Mouse (Mus musculus): ENCODE data around the gene Mtr. TPM values are rescaled to one million over a fixed set of nuclear protein-coding genes. Genes with fewer than 3 reads are reported as not detected.

The Mtr gene
- polyA plus RNA-seq, 1 experiment from 2014 or later: 4.1 TPM

- H3K9ac ChIP-seq (replicated peaks): no peak overlapping the region
- no peak overlapping the region for H3K4me3 ChIP-seq (ENCODE audit: low read depth, low read length)
- TF ChIP-seq CTCF (IDR thresholded peaks at IDR 0.05; ENCODE audit: low read depth): no peak
- no peak for TF ChIP-seq EP300 (IDR thresholded peaks at IDR 0.05; ENCODE audit: low read depth)
- H3K4me2 ChIP-seq (ENCODE audit: low read depth, low read length): no peak overlapping the region
- no peaks in the 10 kb centered on the region for H3K9me3 ChIP-seq (ENCODE audit: low read length)
- peaks cover 20% of the 10 kb centered on the region for H3K36me3 ChIP-seq (replicated peaks; ENCODE audit: insufficient read depth, low read length)
- no peak overlapping the region for H3K27ac ChIP-seq (ENCODE audit: low read depth)
- no peaks in the 10 kb centered on the region for H3K4me1 ChIP-seq (ENCODE audit: insufficient read depth)
- DNase-seq (no peak), ATAC-seq (no peak; the same call in 1 of the 2 replicates)
- WGBS (ENCODE audit: insufficient replicate concordance): 62% methylated on average over 3 of the region's 3 CpGs
- H3K27me3 ChIP-seq (ENCODE audit: insufficient read depth, low read length): no peaks in the 10 kb centered on the region
Measured at GRCm38 (mm10) chr13:12250496-12250895, 7.4 kb downstream of the Mtr start.

GRCm38 (mm10) chr13:12249195-12249898 is 8.6 kb downstream of the Mtr start:
- Histone ChIP-seq H3K4me2 (ENCODE audit: low read depth, low read length) (no peak overlapping the region), H3K36me3 (replicated peaks; ENCODE audit: insufficient read depth, low read length) (peaks cover 20% of the 10 kb centered on the region), H3K27ac (ENCODE audit: low read depth) (no peak overlapping the region), H3K4me1 (ENCODE audit: insufficient read depth) (no peaks in the 10 kb centered on the region), H3K9ac (replicated peaks) (no peak overlapping the region), H3K9me3 (ENCODE audit: low read length) (no peaks in the 10 kb centered on the region), H3K27me3 (ENCODE audit: insufficient read depth, low read length) (no peaks in the 10 kb centered on the region), H3K4me3 (ENCODE audit: low read depth, low read length) (no peak overlapping the region)
- ATAC-seq (peak; percentile 58), DNase-seq (no peak)
- 77% methylated on average over 8 of the region's 8 CpGs for WGBS (ENCODE audit: insufficient replicate concordance)
- no peak for TF ChIP-seq EP300 (IDR thresholded peaks at IDR 0.05; ENCODE audit: low read depth)
- TF ChIP-seq CTCF (IDR thresholded peaks at IDR 0.05; ENCODE audit: low read depth): no peak

GRCm38 (mm10) chr13:12245938-12246337 is 12.0 kb downstream of the Mtr start:
- Histone ChIP-seq H3K9me3 (ENCODE audit: low read length) (no peaks in the 10 kb centered on the region), H3K27me3 (ENCODE audit: insufficient read depth, low read length) (no peaks in the 10 kb centered on the region), H3K4me2 (ENCODE audit: low read depth, low read length) (no peak overlapping the region), H3K27ac (ENCODE audit: low read depth) (no peak overlapping the region), H3K4me3 (ENCODE audit: low read depth, low read length) (no peak overlapping the region), H3K36me3 (replicated peaks; ENCODE audit: insufficient read depth, low read length) (peaks cover 41% of the 10 kb centered on the region), H3K9ac (replicated peaks) (no peak overlapping the region), H3K4me1 (ENCODE audit: insufficient read depth) (no peaks in the 10 kb centered on the region)
- TF ChIP-seq EP300 (IDR thresholded peaks at IDR 0.05; ENCODE audit: low read depth) (no peak), CTCF (IDR thresholded peaks at IDR 0.05; ENCODE audit: low read depth) (no peak)
- ATAC-seq (no peak), DNase-seq (no peak)
- 89% methylated on average over 2 of the region's 2 CpGs for whole genome bisulfite sequencing (ENCODE audit: insufficient replicate concordance)

- Histone ChIP-seq H3K9me3 (ENCODE audit: low read length) (no peaks in the 10 kb centered on the region), H3K4me1 (ENCODE audit: insufficient read depth) (no peaks in the 10 kb centered on the region), H3K4me3 (ENCODE audit: low read depth, low read length) (no peak overlapping the region), H3K9ac (replicated peaks) (no peak overlapping the region), H3K4me2 (ENCODE audit: low read depth, low read length) (no peak overlapping the region), H3K27me3 (ENCODE audit: insufficient read depth, low read length) (no peaks in the 10 kb centered on the region), H3K36me3 (replicated peaks; ENCODE audit: insufficient read depth, low read length) (peaks cover 39% of the 10 kb centered on the region), H3K27ac (ENCODE audit: low read depth) (no peak overlapping the region)
- TF ChIP-seq CTCF (IDR thresholded peaks at IDR 0.05; ENCODE audit: low read depth) (no peak), EP300 (IDR thresholded peaks at IDR 0.05; ENCODE audit: low read depth) (no peak)
- DNase-seq (no peak), ATAC-seq (no peak)
- 84% methylated on average over 4 of the region's 4 CpGs for WGBS (ENCODE audit: insufficient replicate concordance)
Measured at GRCm38 (mm10) chr13:12243991-12244390, 13.9 kb downstream of the Mtr start.

GRCm38 (mm10) chr13:12232141-12232540 is 25.8 kb downstream of the Mtr start:
- H3K27ac ChIP-seq (ENCODE audit: low read depth): no peak overlapping the region
- no peaks in the 10 kb centered on the region for H3K9me3 ChIP-seq (ENCODE audit: low read length)
- no peak overlapping the region for H3K4me2 ChIP-seq (ENCODE audit: low read depth, low read length)
- H3K4me1 ChIP-seq (ENCODE audit: insufficient read depth): no peaks in the 10 kb centered on the region
- no peak overlapping the region for H3K9ac ChIP-seq (replicated peaks)
- TF ChIP-seq EP300 (IDR thresholded peaks at IDR 0.05; ENCODE audit: low read depth): no peak
- TF ChIP-seq CTCF (IDR thresholded peaks at IDR 0.05; ENCODE audit: low read depth): no peak
- no peak overlapping the region for H3K4me3 ChIP-seq (ENCODE audit: low read depth, low read length)
- no peak for DNase-seq
- peaks cover 54% of the 10 kb centered on the region for H3K36me3 ChIP-seq (replicated peaks; ENCODE audit: insufficient read depth, low read length)
- no peaks in the 10 kb centered on the region for H3K27me3 ChIP-seq (ENCODE audit: insufficient read depth, low read length)
- WGBS (ENCODE audit: insufficient replicate concordance): 84% methylated on average over 4 of the region's 4 CpGs
- no peak for ATAC-seq

- Histone ChIP-seq H3K4me2 (ENCODE audit: low read depth, low read length) (no peak overlapping the region), H3K27me3 (ENCODE audit: insufficient read depth, low read length) (no peaks in the 10 kb centered on the region), H3K4me1 (ENCODE audit: insufficient read depth) (no peaks in the 10 kb centered on the region), H3K9ac (replicated peaks) (no peak overlapping the region), H3K4me3 (ENCODE audit: low read depth, low read length) (no peak overlapping the region), H3K9me3 (ENCODE audit: low read length) (no peaks in the 10 kb centered on the region), H3K36me3 (replicated peaks; ENCODE audit: insufficient read depth, low read length) (peaks cover 56% of the 10 kb centered on the region), H3K27ac (ENCODE audit: low read depth) (no peak overlapping the region)
- no peak for ATAC-seq
- no peak for DNase-seq
- no peak for TF ChIP-seq EP300 (IDR thresholded peaks at IDR 0.05; ENCODE audit: low read depth)
- no peak for TF ChIP-seq CTCF (IDR thresholded peaks at IDR 0.05; ENCODE audit: low read depth)
- WGBS (ENCODE audit: insufficient replicate concordance): 88% methylated on average over 4 of the region's 4 CpGs
Measured at GRCm38 (mm10) chr13:12228248-12228647, 29.7 kb downstream of the Mtr start.
